Mouse (Mus musculus) macrophage (primary cell): ENCODE data around the gene Col6a6. TPM values are rescaled to one million over a fixed set of nuclear protein-coding genes. Genes with fewer than 3 reads are reported as not detected.
"Not testable (repeated sequence)": the region's sequence is repeated elsewhere in the genome, so short reads cannot be mapped to it uniquely, and the experiment has no call there.

Experiments used
- H3K27ac ChIP-seq: fragments of 350-480 bp; formaldehyde crosslinking; 2 replicates; pipeline ENCODE4 v1.9.0; 2021
- H3K36me3 ChIP-seq: fragments of 350-480 bp; formaldehyde crosslinking; 2 replicates; pipeline ENCODE4 v1.9.0; 2021; ENCODE audit errors: inconsistent target
- H3K4me3 ChIP-seq: fragments of 350-480 bp; formaldehyde crosslinking; 2 replicates; pipeline ENCODE4 v1.9.0; 2021; ENCODE audit errors: inconsistent target
- H3K79me2 ChIP-seq: fragments of 350-480 bp; formaldehyde crosslinking; 2 replicates; pipeline ENCODE4 v1.9.0; 2021; ENCODE audit errors: inconsistent target
- WGBS: methylation state at CpG from one replicate; pipeline ENCODE4 v1.1.7; 2026; ENCODE audit warnings: inconsistent platforms; ENCODE audit not compliant: missing documents; 5-methylcytosine and 5-hydroxymethylcytosine counted together
- polyA plus RNA-seq: library from polyadenylated mRNA; stranded (reverse); fragments of 250-400 nt; gene quantifications from 3 replicates; pipeline ENCODE4 v1.2.4, GENCODE M21; 2018; ENCODE audit warnings: inconsistent platforms
- total RNA-seq, 78 experiments: library from RNA; depleted of rRNA; stranded (reverse); fragments of 250-400 nt; gene quantifications; 1 replicate in 9 of 78; 2 replicates in 24 of 78; 3 replicates in 43 of 78; 4 replicates in 2 of 78; pipeline ENCODE4 v1.2.4; 2018; ENCODE audit warnings: inconsistent platforms in 56 of 78

The Col6a6 gene
- total RNA-seq (2018; cell fraction: chromatin; rRNA removed), result not detected
- total RNA-seq (2018; cell fraction: cytosol; rRNA removed), result not detected
- total RNA-seq (2018; cell fraction: nucleus; rRNA removed), result not detected
- not detected in 3 replicates for polyA plus RNA-seq

GRCm38 (mm10) chr9:105827791-105828385 lies at the start of gene Col6a6:
Gene Col6a6 (minus strand): TSS chr9:105828160.
- H3K27ac ChIP-seq, result no peak within 1 kb of the TSS
- WGBS, result 25% methylated on average over 20 of the region's 20 CpGs
- no peaks in the 10 kb centered on the region for H3K79me2 ChIP-seq

GRCm38 (mm10) chr9:105876124-105876523 lies 48.2 kb upstream of the Col6a6 start:
- 90% methylated on average over 4 of the region's 4 CpGs for WGBS
- Histone ChIP-seq H3K36me3 (no peaks in the 10 kb centered on the region), H3K79me2 (no peaks in the 10 kb centered on the region), H3K4me3 (no peak overlapping the region), H3K27ac (no peak overlapping the region)

More at GRCm38 (mm10) chr9:105827791-105828385, at the start of gene Col6a6:
- Histone ChIP-seq H3K4me3 (no peak within 1 kb of the TSS), H3K36me3 (no peaks in the 10 kb centered on the region)

- H3K79me2 ChIP-seq, result no peaks in the 10 kb centered on the region
- no peak overlapping the region for H3K4me3 ChIP-seq
- no peaks in the 10 kb centered on the region for H3K36me3 ChIP-seq
- no peak overlapping the region for H3K27ac ChIP-seq
- 87% methylated on average over 14 of the region's 14 CpGs for WGBS
These were observed 43.7 kb upstream of the Col6a6 start for GRCm38 (mm10) chr9:105871643-105872042.

GRCm38 (mm10) chr9:105857773-105858172 lies 29.8 kb upstream of the Col6a6 start:
- H3K27ac ChIP-seq, result no peak overlapping the region
- no peaks in the 10 kb centered on the region for H3K79me2 ChIP-seq
- H3K4me3 ChIP-seq, result no peak overlapping the region
- 12% methylated on average over 6 of the region's 6 CpGs for WGBS
- H3K36me3 ChIP-seq, result no peaks in the 10 kb centered on the region

- Histone ChIP-seq H3K27ac (no peak overlapping the region), H3K36me3 (no peaks in the 10 kb centered on the region), H3K79me2 (no peaks in the 10 kb centered on the region), H3K4me3 (no peak overlapping the region)
- 81% methylated on average over 1 of the region's 1 CpGs for WGBS
These were observed 24.8 kb upstream of the Col6a6 start for GRCm38 (mm10) chr9:105852778-105853065.

GRCm38 (mm10) chr9:105852015-105852777 lies 24.2 kb upstream of the Col6a6 start:
- WGBS, result 76% methylated on average over 14 of the region's 14 CpGs
- H3K27ac ChIP-seq, result no peak overlapping the region
- no peak overlapping the region for H3K4me3 ChIP-seq
- H3K79me2 ChIP-seq, result no peaks in the 10 kb centered on the region
- H3K36me3 ChIP-seq, result no peaks in the 10 kb centered on the region

- H3K4me3 ChIP-seq, result no peak overlapping the region
- no peak overlapping the region for H3K27ac ChIP-seq
- no peaks in the 10 kb centered on the region for H3K79me2 ChIP-seq
- no peaks in the 10 kb centered on the region for H3K36me3 ChIP-seq
- 87% methylated on average over 3 of the region's 3 CpGs for WGBS
These were observed 23.1 kb upstream of the Col6a6 start for GRCm38 (mm10) chr9:105851011-105851410.

GRCm38 (mm10) chr9:105848396-105848795 lies 20.4 kb upstream of the Col6a6 start:
- Histone ChIP-seq H3K36me3 (no peaks in the 10 kb centered on the region), H3K4me3 (no peak overlapping the region), H3K79me2 (no peaks in the 10 kb centered on the region), H3K27ac (no peak overlapping the region)
- WGBS, result 78% methylated on average over 4 of the region's 4 CpGs

GRCm38 (mm10) chr9:105847261-105847660 lies 19.3 kb upstream of the Col6a6 start:
- Histone ChIP-seq H3K4me3 (no peak overlapping the region), H3K79me2 (no peaks in the 10 kb centered on the region), H3K36me3 (no peaks in the 10 kb centered on the region), H3K27ac (no peak overlapping the region)
- WGBS, result 96% methylated on average over 5 of the region's 5 CpGs

- not testable (repeated sequence) for H3K4me3 ChIP-seq, H3K27ac ChIP-seq, H3K36me3 ChIP-seq, H3K79me2 ChIP-seq
- WGBS, result 46% methylated on average over 5 of the region's 5 CpGs
These were observed 13.4 kb upstream of the Col6a6 start for GRCm38 (mm10) chr9:105841386-105841785.

- no peak overlapping the region for H3K27ac ChIP-seq
- H3K4me3 ChIP-seq, result no peak overlapping the region
- H3K36me3 ChIP-seq, result no peaks in the 10 kb centered on the region
- 89% methylated on average over 5 of the region's 5 CpGs for WGBS
- H3K79me2 ChIP-seq, result no peaks in the 10 kb centered on the region
These were observed 11.2 kb upstream of the Col6a6 start for GRCm38 (mm10) chr9:105839147-105839515.

- no peaks in the 10 kb centered on the region for H3K79me2 ChIP-seq
- H3K27ac ChIP-seq, result no peak overlapping the region
- H3K4me3 ChIP-seq, result no peak overlapping the region
- 89% methylated on average over 4 of the region's 4 CpGs for WGBS
- H3K36me3 ChIP-seq, result no peaks in the 10 kb centered on the region
These were observed 10.6 kb upstream of the Col6a6 start for GRCm38 (mm10) chr9:105838396-105839146.

GRCm38 (mm10) chr9:105835587-105835986 lies 7.6 kb upstream of the Col6a6 start:
- no peak overlapping the region for H3K4me3 ChIP-seq
- no peaks in the 10 kb centered on the region for H3K36me3 ChIP-seq
- WGBS, result 78% methylated on average over 7 of the region's 7 CpGs
- H3K27ac ChIP-seq, result no peak overlapping the region
- H3K79me2 ChIP-seq, result no peaks in the 10 kb centered on the region

GRCm38 (mm10) chr9:105834799-105835198 lies 6.8 kb upstream of the Col6a6 start:
- WGBS, result 55% methylated on average over 4 of the region's 4 CpGs
- Histone ChIP-seq H3K36me3 (no peaks in the 10 kb centered on the region), H3K27ac (no peak overlapping the region), H3K4me3 (no peak overlapping the region), H3K79me2 (no peaks in the 10 kb centered on the region)

- no peak overlapping the region for H3K27ac ChIP-seq
- no peak overlapping the region for H3K4me3 ChIP-seq
- 79% methylated on average over 9 of the region's 9 CpGs for WGBS
- no peaks in the 10 kb centered on the region for H3K36me3 ChIP-seq
- H3K79me2 ChIP-seq, result no peaks in the 10 kb centered on the region
These were observed 3.3 kb upstream of the Col6a6 start for GRCm38 (mm10) chr9:105831291-105831690.
